Comparison of ENCODE assay signal across 29 mouse cellular contexts in genomic region chr3:98494184-98494583, GRCm38 (mm10). TPM values are rescaled to one million over a fixed set of nuclear protein-coding genes. Genes with fewer than 3 reads are reported as not detected.
"Had no signal": no experiment of that assay in that cellular context is flagged by ENCODE, and none has a peak within 500 bp of the region (broad histone marks: within the 10 kb centered on the region; RNA-seq: fewer than 3 reads in every experiment).

No protein-coding gene starts in this region.

RNA-seq across cellular contexts. Expression of gene Hsd3b4, which starts 16.1 kb away (rescaled TPM):
- polyA plus RNA-seq: limb, embryonic 10.5 days; limb, embryonic 11.5 days; limb, embryonic 12.5 days; limb, embryonic 13.5 days; limb, embryonic 14.5 days; limb, embryonic 15.5 days; liver, adult 2 months; liver, embryonic 16.5 days; lung, adult 2 months; lung, embryonic 14.5 days; lung, embryonic 16.5 days; lung, postnatal 0 days; macrophage; midbrain, embryonic 10.5 days; midbrain, embryonic 11.5 days; midbrain, embryonic 13.5 days; midbrain, embryonic 14.5 days; midbrain, embryonic 15.5 days; midbrain, embryonic 16.5 days; midbrain, postnatal 0 days; myocyte; neural tube, embryonic 11.5 days; neural tube, embryonic 12.5 days had no signal

RNA-seq across cellular contexts. Expression of gene Gm4450, which starts 37.3 kb away (rescaled TPM):
- polyA plus RNA-seq: limb, embryonic 10.5 days; limb, embryonic 11.5 days; limb, embryonic 13.5 days; limb, embryonic 14.5 days; limb, embryonic 15.5 days; liver, adult 2 months; liver, embryonic 11.5 days; liver, embryonic 12.5 days; liver, embryonic 13.5 days; liver, embryonic 14.5 days; liver, embryonic 15.5 days; liver, embryonic 16.5 days; lung, adult 2 months; lung, embryonic 14.5 days; lung, embryonic 15.5 days; lung, embryonic 16.5 days; lung, postnatal 0 days; macrophage; midbrain, embryonic 10.5 days; midbrain, embryonic 11.5 days; midbrain, embryonic 14.5 days; midbrain, embryonic 16.5 days; midbrain, postnatal 0 days; myocyte; neural tube, embryonic 11.5 days; neural tube, embryonic 12.5 days had no signal
